Mouse (Mus musculus) bone marrow macrophage, adult 2 months (primary cell): ENCODE measurements at regions not wholly inside any gene's neighbourhood (a gene's known extent, or its start where the extent isn't known, plus 50 kb on each side); places are given as distances from the start of the nearest gene placed in this dataset.

Experiments used
- CTCF ChIP-seq: IDR thresholded peaks from 2 replicates; pipeline ENCODE4 v1.5.1; 2012; ENCODE audit warnings: low read depth, mild to moderate bottlenecking, low read length, moderate library complexity
- POLR2A ChIP-seq: IDR thresholded peaks from 2 replicates; pipeline ENCODE4 v1.6.1; 2012; ENCODE audit warnings: mild to moderate bottlenecking, low read depth, low read length, borderline replicate concordance

- TF ChIP-seq CTCF (no peak), POLR2A (no peak)
These were observed 62.5 kb downstream of the Hoxa1 start for GRCm38 (mm10) chr6:52095575-52095974.
